Mouse (Mus musculus) ES-Bruce4 (cell line): ENCODE results near the gene Exoc2.

ENCODE experiments used
- CTCF ChIP-seq: IDR thresholded peaks from one replicate; pipeline ENCODE4 v1.8.1; 2011; ENCODE audit warnings: low read depth, low read length
- EP300 ChIP-seq: IDR thresholded peaks from 2 replicates; pipeline ENCODE4 v1.6.1; 2011; ENCODE audit warnings: low read depth, low read length; ENCODE audit not compliant: insufficient read depth
- POLR2A ChIP-seq: IDR thresholded peaks from one replicate; pipeline ENCODE4 v1.8.1; 2011; ENCODE audit warnings: low read length; ENCODE audit not compliant: insufficient read depth

DNA sequence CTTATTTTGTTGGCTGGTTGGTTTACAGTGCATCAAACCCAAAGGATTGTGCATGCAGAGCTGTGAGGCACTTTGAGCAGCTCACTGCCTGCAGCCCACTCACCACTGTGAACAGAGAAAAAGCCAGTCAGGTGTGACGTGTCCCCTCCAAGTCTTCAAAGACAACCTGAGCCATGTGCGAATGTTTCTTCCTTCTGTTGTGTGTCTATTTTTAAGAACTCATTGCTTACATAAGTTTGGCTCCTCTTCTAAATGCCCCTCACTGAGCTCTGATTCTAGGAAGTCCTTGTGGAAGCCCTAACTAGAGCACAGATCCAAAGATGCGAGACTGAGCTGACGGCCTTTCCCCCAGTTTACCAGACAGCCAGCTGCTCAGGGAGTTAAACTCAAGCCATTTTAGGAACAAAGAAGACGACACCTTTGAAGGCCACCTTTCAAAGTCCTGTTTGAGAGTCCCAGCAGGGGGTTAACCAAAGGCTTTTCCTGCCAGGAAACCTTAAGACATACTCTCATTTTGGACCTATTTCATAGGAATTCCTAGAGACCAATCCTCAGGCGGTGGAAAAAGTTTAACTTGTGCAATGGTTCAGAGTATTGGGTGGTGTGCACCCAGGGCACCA is 79.8 kb downstream of the Exoc2 start:
- TF ChIP-seq CTCF (no peak), POLR2A (no peak), EP300 (no peak)
